Mouse (Mus musculus) gastrocnemius, postnatal 10 days (tissue): ENCODE results near the gene B4galnt2. TPM values are rescaled to one million over a fixed set of nuclear protein-coding genes. Genes with fewer than 3 reads are reported as not detected.
A peak's percentile ranks its signal among the peaks of the same experiment; 100 is the strongest.
"Not testable (repeated sequence)": the region's sequence is repeated elsewhere in the genome, so short reads cannot be mapped to it uniquely, and the experiment has no call there.

Source experiments
- DNase-seq: peaks from one replicate; pipeline ENCODE4 v3.0.0; 2021; ENCODE audit warnings: mixed read lengths
- total RNA-seq, 2 experiments: library from RNA; stranded (reverse); gene quantifications; 2 replicates each; pipeline ENCODE4 v1.2.3; 2021

B4galnt2 gene
- total RNA-seq, 2 experiments from 2014 or later = not detected

GRCm38 (mm10) chr11:95896446-95897179 is 18.1 kb downstream of the B4galnt2 start:
- DNase-seq = no peak

DNA sequence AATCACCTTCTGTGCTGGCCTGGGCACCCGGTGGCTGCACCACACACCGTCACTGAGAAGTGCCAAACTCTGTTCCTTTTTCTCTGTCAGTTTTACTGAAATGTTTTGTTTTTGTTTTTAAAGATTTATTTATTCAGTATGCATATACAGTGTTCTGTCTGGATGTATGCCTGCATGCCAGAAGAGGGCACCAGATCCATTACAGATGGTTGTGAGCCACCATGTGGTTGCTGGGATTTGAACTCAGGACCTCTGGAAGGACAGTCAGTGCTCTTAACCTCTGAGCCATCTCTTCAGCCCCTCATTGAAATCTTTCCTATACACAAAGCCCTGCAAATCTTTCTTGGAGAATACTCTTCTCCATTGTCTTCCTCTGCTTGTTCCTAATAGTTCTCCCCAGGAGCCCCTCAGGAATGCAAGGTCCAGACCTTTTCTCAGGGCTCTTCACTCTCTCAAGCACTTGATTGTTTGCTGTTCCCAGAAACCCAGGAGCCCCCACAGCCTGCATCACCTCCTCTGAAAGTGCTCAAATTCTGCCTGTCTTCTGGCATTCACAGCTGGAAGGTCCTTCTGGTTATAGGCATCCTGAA is 24.1 kb downstream of the B4galnt2 start:
- DNase-seq = no peak

DNA sequence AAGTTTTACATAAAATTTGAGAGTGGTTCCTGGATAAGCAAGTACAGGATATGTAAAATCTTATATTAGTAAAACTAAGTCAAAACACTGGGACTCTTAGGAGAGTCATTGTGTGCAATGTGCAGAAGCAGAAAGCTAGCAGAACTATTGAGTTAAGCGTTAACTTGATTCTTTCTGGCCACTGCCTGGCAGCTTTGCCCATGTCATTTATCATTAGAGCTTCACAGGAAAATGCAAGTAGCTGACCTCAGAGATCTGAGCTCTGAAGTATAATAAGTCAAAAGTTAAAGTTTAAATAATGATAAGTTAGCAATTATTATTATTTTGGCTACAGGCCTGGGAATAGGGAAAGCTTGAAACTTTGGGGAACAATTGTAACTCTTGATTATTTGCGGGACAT is 34.8 kb downstream of the B4galnt2 start:
- not testable (repeated sequence) for DNase-seq

GRCm38 (mm10) chr11:95876296-95876695 is 38.4 kb downstream of the B4galnt2 start:
- peak; percentile 68 for DNase-seq

DNA sequence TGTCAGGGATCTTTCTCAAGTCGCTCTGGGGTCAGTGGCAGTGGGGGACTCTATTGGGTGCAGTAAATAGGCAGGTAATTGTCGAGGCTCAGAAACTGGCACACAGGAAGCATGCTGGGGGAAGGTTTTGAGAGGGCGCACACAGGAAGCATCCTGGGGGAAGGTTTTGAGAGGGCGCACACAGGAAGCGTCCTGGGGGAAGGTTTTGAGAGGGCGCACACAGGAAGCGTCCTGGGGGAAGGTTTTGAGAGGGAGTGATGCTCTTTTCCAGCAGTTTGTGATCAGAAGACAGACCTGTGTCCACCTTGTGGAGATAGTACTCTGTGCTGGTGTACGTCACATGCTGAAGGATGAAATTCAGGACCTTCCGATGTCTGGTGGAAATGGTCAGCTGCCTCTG is 38.9 kb downstream of the B4galnt2 start:
- DNase-seq = no peak

- DNase-seq = no peak
Observed at GRCm38 (mm10) chr11:95869918-95870470, 44.7 kb downstream of the B4galnt2 start.

- DNase-seq = no peak
Observed at GRCm38 (mm10) chr11:95869442-95869841, 45.2 kb downstream of the B4galnt2 start.

DNA sequence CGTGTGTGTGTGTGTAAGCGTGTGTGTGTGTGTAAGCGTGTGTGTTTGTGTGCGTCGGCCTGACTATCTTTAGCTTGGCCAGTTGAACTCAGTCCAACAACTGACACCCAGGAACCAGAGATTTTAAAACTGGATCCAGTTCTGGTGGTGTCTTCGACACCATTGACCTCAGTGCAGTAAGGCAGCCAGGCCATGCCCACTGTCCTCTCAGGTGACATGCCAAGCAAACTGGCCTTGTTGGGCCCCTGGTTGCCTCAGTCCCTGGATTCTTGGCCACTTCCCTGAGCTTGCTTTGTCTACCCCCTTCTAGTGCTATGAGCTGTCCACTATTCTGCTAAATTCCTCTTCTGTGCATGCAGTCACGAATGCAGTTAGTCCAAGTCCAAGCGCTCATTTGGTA is 53.3 kb downstream of the B4galnt2 start:
- no peak for DNase-seq

- no peak for DNase-seq
Observed at GRCm38 (mm10) chr11:95860071-95860490, 54.6 kb downstream of the B4galnt2 start.

- no peak for DNase-seq
Observed at GRCm38 (mm10) chr11:95859468-95859855, 55.2 kb downstream of the B4galnt2 start.

DNA sequence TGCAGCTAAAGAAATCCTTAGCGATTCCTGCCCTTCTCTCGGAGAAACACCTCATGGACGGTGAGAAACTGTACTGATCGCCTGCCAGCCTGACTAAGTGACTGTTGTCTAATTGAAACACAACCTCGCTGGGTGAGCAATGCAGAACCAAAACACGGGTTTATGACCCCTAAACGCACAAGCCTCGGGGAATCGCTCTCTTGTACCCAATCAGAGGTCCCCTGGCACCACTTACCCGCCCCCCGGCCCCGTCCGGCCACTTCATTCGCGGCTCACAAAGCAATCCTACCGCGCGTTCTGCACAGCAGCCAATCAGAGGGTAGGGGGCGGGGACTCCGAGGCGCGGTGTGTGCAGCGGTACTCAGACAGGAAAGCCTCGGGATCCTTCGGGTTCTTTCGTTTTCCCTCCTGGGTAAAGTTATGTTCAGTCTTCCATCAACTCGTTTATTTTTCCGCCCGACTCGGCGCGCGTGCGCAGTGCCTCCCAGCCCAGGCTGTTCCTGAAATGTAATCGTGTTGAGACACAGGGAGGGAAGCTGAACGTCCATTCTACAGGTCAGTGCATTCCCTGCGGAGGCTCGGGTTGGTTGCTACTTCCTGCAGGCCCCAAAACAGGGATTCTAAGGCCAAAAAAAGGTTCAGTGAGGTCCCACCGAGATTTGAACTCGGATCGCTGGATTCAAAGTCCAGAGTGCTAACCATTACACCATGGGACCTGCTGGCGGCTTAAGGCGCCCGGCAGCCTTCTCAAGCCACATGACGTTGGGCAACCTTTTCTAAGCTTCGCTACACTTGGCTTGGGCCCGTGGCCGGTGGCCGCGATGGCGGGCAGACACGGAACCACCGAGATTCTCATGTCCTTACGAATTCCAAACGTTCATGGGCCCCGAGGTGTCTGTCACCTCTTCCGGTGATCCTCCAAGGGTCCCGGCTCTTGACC is 55.9 kb downstream of the B4galnt2 start:
- DNase-seq = peak; percentile 98

DNA sequence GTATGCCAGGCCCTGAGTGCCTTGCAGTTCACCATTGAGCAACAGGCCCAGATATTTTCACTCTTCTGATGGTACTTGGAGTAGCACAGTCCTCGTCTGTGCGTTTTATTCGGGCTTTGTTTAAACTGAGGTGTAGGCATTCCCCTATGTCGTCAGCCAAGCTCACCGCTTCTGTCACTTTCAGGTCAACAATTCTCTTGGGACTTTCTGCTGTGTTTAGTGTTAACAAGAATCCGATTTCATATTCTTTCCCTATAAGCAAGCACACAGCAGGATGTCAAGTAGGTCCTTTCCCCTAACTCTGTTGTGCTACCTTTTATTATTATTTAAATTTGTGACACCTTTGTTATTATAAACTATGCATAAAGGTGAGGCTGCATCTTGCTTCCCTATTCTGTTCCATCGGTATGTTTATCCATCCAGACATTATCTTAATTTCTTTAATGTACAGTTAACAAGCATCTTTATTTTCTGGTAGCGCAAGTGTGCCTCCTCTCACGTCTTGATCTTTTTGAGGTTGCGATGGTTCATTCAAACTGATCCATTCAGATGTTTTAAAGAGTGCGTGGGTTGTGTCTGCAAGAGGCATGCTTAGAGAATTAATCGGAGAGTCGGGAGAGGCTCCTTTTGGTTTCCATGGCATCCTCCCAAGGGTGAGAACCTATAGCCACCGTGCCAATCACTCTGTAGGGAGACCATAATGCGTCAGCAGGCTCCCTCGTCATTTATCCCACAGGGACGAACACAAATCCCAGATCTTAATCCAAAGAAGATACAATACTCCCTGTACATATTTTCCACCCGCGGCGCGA is 56.8 kb downstream of the B4galnt2 start:
- DNase-seq = no peak

- no peak for DNase-seq
Observed at GRCm38 (mm10) chr11:95857306-95857705, 57.4 kb downstream of the B4galnt2 start.

- DNase-seq = peak; percentile 73
Observed at GRCm38 (mm10) chr11:95853684-95854083, 61.0 kb downstream of the B4galnt2 start.

DNA sequence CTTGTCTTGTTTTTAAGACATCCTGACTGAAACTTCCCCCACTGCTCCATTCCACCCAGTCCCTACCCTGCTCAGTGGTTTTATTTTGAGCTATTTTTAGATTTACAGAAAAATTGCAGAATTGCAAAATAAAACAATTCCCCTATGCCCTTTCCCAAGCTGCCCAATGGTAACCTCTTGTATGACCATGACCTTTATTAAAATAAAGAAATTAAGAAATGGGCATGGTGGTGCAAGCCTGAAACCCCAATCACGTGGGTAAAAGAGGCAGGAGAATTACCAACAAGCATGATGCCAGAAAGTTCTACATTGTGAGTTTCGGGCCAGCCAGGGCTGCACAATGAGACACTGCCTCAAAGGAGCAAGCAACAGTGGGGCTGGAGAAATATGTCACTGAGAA is 63.8 kb downstream of the B4galnt2 start:
- DNase-seq = no peak

- no peak for DNase-seq
Observed at GRCm38 (mm10) chr11:95844935-95845334, 69.8 kb downstream of the B4galnt2 start.

GRCm38 (mm10) chr11:95843421-95843950 is 71.2 kb downstream of the B4galnt2 start:
- DNase-seq = no peak

DNA sequence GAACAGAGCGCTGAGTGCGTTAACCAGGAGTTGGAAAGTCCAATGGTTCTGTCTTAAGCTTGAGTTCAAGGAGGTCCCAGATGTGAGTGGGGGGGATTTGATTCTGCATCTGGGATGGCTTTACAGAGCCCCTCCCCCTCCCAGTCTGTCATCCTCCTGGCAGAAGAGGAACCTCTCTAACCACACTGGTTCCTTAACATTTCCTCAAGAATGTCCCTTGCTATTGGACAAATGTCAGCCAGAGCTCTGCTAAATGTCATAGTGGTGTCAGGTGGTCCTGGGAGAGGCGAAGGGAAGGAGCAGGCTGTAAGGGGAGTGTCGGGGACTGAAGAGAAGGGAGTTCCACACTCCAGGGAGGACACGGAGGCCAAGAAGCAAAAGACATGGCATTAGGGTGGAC is 71.7 kb downstream of the B4galnt2 start:
- DNase-seq = no peak

DNA sequence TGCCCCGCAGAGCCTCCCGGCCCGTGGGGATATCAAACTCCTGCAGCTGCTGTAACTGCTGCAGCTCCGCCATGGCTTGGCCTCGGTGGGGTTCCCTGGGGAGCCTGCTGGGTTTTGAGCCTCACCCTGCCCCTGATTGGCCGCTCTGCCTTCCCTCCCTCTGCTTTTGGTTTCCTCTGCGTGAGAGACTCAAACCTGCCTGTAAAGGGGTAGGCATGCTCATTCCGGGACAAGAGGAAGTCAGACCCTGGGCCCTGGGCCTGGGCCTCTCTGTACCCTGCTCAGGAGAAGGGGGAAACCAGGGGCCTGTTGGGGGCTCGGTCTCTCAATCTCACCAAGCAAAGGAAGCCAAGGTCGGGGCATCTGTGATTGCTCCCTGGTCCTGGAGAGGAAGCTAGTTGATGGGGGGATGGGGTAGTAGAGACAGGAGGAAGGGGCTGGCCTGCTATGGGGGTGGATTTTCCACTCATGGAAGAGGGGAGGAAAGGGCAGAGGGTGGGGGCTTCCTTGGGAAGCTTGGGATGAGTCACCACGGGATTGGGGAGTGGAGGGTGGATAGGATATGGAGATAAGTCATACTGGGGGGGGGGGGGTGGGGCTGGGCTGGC is 72.5 kb downstream of the B4galnt2 start, which contains the start of gene Abi3:
TSS of gene Abi3 (minus strand) at position 403 of the 608 bp plus-strand sequence.
- peak; percentile 42 for DNase-seq

DNA sequence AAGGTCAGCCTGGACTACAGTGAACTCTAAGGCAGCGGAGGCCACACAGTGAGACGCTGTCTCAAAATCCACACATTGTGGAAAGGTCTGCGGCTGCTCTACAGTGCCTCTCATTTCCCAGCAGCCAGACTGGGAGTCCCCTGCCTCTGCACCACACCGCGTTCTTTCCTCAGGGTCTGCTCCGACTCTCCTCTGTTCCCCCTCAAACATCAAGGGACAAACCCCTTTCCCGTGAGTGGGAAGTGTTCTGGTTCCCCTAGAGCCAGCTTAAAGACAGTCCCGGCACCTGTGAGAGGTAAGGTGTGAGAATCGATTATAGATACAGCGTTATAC is 73.2 kb downstream of the B4galnt2 start:
- no peak for DNase-seq
